Mouse (Mus musculus) heart, postnatal 4 days (tissue): ENCODE measurements around the gene Celf5. TPM values are rescaled to one million over a fixed set of nuclear protein-coding genes. Genes with fewer than 3 reads are reported as not detected.
A peak's percentile ranks its signal among the peaks of the same experiment; 100 is the strongest.

Source experiments
- DNase-seq: peaks from one replicate; pipeline ENCODE4 v3.0.0; 2021
- microRNA-seq, 2 experiments: library from miRNA; unstranded; fragments of <30 nt; microRNA quantifications; one replicate each; pipeline ENCODE4 v1.2.0; 2021 to 2022
- total RNA-seq, 2 experiments: library from RNA; stranded (reverse); gene quantifications; 2 replicates each; pipeline ENCODE4 v1.2.3; 2021

The Celf5 gene
- total RNA-seq, 2 experiments from 2014 or later, result 0.09 to 0.33 TPM

DNA sequence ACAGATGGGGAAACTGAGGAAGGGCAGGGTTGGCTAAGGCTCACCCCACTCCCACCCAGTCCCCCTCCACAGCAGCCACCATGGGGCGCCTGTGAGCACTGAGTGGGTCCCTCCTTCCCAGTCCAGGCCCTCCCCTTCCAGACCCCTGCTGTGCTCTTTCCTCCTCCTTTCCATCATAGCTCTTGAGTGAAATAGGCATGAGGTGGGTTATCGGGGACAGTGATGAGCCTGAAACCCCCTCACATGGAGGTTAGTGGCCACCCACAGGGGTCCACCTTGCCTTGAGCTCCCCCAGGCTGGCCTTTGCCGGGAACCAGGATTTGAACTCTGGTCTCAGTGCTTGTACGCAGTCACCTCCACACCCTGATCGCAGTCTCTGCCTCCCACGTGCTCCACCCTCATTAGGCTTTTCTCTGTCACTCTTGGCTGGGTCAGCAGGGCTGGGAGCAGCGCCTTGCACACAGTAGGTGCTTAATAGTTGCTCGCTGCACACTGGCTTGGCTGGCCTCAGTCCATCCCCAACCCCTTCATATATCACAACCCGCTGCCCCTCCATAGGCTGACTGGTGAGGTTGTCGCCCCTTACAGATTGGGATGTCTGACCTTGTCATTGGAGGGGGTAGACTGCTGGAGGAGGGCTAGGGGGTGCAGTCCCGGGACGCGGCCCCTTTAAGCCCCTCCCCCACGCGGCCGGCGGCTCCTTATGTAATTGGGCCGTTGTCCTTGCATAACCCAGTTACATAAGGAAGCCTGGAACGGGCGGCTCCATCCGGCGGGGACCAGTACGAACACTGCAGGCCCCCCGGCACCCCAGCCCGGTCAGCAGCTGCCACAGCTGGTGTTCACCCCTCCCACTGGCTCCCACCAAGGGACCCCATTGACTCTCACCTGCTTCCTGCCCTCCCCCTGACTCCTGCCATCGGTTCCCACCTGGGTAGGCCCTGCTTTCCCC, 68.9 kb downstream of the Celf5 start:
- DNase-seq, result peak; percentile 91

DNA sequence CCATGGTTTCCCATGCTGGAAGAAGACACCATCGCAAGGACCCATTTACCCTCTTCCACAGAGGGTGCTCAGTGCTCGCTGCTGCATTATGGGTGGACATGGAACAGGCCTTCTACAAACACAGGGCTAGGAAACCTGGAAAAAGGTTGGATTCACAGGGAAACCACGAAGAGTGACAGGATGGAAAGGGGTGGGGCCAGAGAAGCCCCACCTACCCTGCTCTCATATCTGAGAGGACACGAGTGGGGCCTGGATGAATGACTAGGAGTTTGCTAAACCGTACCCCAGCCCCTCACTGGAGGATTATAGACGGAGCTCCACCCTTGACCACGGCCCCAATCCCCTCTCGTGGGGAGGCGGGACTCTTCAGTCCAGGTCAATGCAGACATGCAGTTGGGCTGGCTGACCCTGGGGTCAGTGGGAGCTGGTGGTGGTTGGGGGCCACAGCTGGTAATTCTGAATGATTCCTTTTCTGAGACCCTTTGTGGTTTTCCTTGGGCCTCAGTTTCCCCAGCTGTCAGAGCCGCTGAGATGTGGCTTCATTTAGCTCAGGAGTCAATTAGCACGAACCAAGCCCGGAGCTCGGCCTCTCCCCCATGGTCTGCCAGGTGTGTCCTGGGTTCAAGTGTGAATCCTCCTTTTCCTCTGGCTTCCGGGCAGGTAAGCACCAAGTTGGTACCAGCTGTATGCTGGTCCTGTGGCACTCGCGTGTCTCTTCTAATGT, 69.8 kb downstream of the Celf5 start:
- DNase-seq, result no peak

DNA sequence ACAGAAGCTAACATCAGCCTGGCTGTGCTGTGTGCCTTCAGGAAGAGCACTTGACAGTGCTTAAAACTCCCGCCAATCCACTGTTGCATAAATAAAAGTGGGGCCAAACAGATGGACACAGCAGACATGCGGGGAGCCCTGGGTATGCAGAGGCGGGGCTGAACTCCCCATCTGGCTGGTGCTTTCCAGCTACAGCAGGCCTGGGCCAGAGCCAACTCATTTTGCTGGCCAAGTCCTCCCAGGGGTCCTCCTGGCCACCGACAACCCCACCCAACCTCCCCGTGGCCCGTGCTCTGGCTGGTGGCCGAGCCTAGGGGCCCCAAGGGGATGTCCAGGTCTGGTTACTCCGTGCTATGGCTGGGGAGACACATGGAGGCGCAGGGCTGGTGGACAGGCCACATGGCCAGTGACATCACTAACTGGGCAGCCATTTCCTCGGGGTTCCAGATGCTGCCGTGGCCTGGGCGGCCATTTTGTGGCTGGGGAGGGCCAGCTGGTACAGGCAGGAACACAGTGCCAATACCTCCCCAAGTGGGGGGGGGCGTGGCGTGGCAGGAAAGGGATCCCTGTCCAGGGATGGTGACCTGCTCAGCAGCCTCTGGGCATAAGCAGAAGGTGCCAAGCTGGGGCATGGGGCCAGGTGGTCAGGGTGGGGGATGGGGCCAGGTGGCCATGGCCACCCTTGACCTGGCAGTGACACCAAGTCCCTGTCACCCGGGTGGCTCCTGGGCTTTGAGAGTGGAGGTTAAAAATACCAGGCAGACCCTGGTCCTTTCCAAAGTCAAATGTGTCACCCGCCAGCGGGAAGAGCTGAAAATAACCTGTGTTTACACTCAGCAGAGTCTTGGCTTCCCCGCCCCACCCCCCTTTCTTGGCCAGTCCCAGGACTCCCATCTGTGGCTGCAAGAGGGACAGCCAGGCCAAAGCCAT, 70.8 kb downstream of the Celf5 start:
- peak; percentile 93 for DNase-seq

DNA sequence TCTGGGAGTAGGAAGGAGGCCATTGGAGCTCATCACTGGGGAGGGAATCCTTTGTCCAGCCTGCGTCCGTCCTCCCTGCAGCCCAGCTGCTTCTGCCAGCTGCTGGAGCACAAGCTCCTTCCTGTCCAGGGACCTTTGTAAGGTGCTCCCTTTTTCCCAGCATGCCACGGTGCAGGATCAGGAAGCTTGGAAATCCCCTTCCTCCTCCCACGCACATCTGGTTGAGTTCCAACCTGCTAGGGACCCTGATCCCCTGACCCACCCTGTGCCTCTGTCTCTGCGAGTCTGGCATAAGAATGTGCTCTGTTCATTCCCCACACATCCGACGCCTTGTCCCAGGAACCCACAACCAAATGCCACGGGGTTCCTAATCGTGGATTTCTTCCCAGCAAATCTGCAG, 71.5 kb downstream of the Celf5 start:
- peak; percentile 71 for DNase-seq

DNA sequence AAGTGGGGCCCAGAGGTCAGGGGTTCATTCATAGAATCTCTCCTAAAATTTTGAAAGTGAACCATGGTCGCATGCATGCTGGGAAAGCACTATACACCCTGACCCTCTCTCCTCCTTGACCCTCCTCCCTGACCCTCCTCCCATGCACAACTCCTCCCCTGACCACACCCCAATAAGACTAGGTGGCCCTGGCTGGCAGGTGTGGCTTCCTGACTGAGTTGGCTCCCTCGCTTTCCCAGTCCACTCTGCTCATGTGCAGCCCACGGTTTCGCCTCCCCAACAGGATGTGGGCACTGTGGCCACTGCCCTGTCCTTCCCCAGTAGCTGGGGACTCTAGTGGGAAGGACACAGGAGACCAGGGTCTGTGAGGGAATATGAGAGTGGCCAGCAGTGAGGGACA, 72.2 kb downstream of the Celf5 start:
- no peak for DNase-seq

DNA sequence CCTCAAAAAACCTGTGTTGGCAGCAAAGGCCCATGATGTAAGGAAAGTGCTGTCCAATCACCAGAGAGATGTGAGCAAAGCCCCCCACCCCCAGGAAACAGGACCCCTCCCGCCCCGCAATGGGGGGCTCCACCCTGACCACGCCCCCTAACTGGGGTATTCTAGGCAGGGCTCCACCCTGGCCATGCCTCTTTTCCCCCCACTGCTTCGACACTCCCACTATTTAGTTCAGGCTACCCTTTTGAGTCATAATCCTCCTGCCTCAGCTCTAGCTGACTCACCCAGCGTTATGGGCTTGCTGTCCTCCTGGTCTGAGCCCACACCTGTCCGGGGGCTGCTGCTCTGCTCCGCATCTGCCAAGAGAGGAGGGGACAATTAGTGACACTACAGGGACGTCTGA, 73.2 kb downstream of the Celf5 start:
- no peak for DNase-seq

Small RNA genes within 50 kb of the gene (microRNA-seq; reads per million reads assigned to microRNA genes)
- gene Gm25595 (0 reads per million in 2 experiments), gene Mir1191b (0.35 to 1.2 reads per million in 2 experiments)

Other genes starting within 250 kb of the Celf5 start
- gene Zfr2, start 249.6 kb downstream of the Celf5 start, total RNA-seq, result 1 to 10 TPM; 4.2 to 5.5 TPM
- gene Matk, start 229.8 kb downstream of the Celf5 start, total RNA-seq, result under 1 TPM; 0.21 to 0.56 TPM
- 100 to 1,000 TPM; 118 to 125 TPM for gene Mrpl54, start 215.8 kb downstream of the Celf5 start, total RNA-seq
- 10 to 100 TPM; 49.0 to 53.0 TPM for gene Apba3, start 215.7 kb downstream of the Celf5 start, total RNA-seq
- gene Tjp3, start 191.1 kb downstream of the Celf5 start, total RNA-seq, result under 1 TPM in 1 of 2 experiments, not detected in 1; 0.50 TPM
- gene Pip5k1c, start 189.7 kb downstream of the Celf5 start, total RNA-seq, result 10 to 100 TPM; 52.0 to 55.4 TPM
- 10 to 100 TPM; 20.7 to 21.0 TPM for gene Cactin, start 161.6 kb downstream of the Celf5 start, total RNA-seq
- gene Tbxa2r, start 154.0 kb downstream of the Celf5 start, total RNA-seq, result 1 to 10 TPM; 5.5 to 5.6 TPM
- 1 to 10 TPM; 2.2 to 3.3 TPM for gene Gipc3, start 139.4 kb downstream of the Celf5 start, total RNA-seq
- 100 to 1,000 TPM; 107 to 113 TPM for gene Hmg20b, start 132.2 kb downstream of the Celf5 start, total RNA-seq
- 10 to 100 TPM; 12.1 to 13.5 TPM for gene Mfsd12, start 125.2 kb downstream of the Celf5 start, total RNA-seq
- gene 4930404N11Rik, start 116.9 kb downstream of the Celf5 start, total RNA-seq, result 1 to 10 TPM in 1 of 2 experiments, under 1 TPM in 1; 0.63 to 2.0 TPM
- gene Fzr1, start 104.2 kb downstream of the Celf5 start, total RNA-seq, result 10 to 100 TPM; 55.4 to 56.8 TPM
- gene Dohh, start 98.3 kb downstream of the Celf5 start, total RNA-seq, result 10 to 100 TPM; 52.9 to 55.9 TPM
- under 1 TPM; 0.55 to 0.70 TPM for gene Gm48551, start 98.2 kb downstream of the Celf5 start, total RNA-seq
- gene Gm48552, start 93.7 kb downstream of the Celf5 start, total RNA-seq, result under 1 TPM; 0.72 to 0.98 TPM
- 1 to 10 TPM; 1.9 to 2.4 TPM for gene Smim24, start 89.7 kb downstream of the Celf5 start, total RNA-seq
- 100 to 1,000 TPM; 125 to 130 TPM for gene Nfic, start 27.1 kb downstream of the Celf5 start, total RNA-seq
- gene Ncln, start 13.7 kb upstream of the Celf5 start, total RNA-seq, result 10 to 100 TPM; 57.1 to 62.3 TPM
- under 1 TPM; 0.50 to 0.57 TPM for gene S1pr4, start 17.4 kb upstream of the Celf5 start, total RNA-seq
- gene Gna15, start 41.5 kb upstream of the Celf5 start, total RNA-seq, result under 1 TPM; 0.48 to 0.56 TPM
- gene Gna11, start 62.5 kb upstream of the Celf5 start, total RNA-seq, result 10 to 100 TPM; 58.5 to 62.7 TPM
- gene Aes, start 76.8 kb upstream of the Celf5 start, total RNA-seq, result 100 to 1,000 TPM; 821 to 843 TPM
- 10 to 100 TPM; 15.3 to 17.1 TPM for gene Tle2, start 91.9 kb upstream of the Celf5 start, total RNA-seq
- gene Tle6, start 118.4 kb upstream of the Celf5 start, total RNA-seq, result 10 to 100 TPM in 1 of 2 experiments, 1 to 10 TPM in 1; 7.2 to 10.6 TPM
- gene BC025920, start 123.6 kb upstream of the Celf5 start, total RNA-seq, result 1 to 10 TPM; 1.2 to 1.3 TPM
- 10 to 100 TPM; 16.8 to 17.0 TPM for gene Sirt6, start 145.1 kb upstream of the Celf5 start, total RNA-seq
- 10 to 100 TPM; 14.5 to 16.0 TPM for gene Ankrd24, start 145.8 kb upstream of the Celf5 start, total RNA-seq
- gene Gm10778, start 166.3 kb upstream of the Celf5 start, total RNA-seq, result 1 to 10 TPM; 2.9 to 3.5 TPM
- 1 to 10 TPM; 8.5 to 9.2 TPM for gene Zfp433, start 222.1 kb upstream of the Celf5 start, total RNA-seq